Mouse (Mus musculus): ENCODE measurements around the gene Birc5. TPM values are rescaled to one million over a fixed set of nuclear protein-coding genes. Genes with fewer than 3 reads are reported as not detected.
"Not testable (repeated sequence)": the region's sequence is repeated elsewhere in the genome, so short reads cannot be mapped to it uniquely, and the experiment has no call there.

Gene Birc5
- polyA plus RNA-seq, 1 experiment from 2014 or later: 243 TPM

DNA sequence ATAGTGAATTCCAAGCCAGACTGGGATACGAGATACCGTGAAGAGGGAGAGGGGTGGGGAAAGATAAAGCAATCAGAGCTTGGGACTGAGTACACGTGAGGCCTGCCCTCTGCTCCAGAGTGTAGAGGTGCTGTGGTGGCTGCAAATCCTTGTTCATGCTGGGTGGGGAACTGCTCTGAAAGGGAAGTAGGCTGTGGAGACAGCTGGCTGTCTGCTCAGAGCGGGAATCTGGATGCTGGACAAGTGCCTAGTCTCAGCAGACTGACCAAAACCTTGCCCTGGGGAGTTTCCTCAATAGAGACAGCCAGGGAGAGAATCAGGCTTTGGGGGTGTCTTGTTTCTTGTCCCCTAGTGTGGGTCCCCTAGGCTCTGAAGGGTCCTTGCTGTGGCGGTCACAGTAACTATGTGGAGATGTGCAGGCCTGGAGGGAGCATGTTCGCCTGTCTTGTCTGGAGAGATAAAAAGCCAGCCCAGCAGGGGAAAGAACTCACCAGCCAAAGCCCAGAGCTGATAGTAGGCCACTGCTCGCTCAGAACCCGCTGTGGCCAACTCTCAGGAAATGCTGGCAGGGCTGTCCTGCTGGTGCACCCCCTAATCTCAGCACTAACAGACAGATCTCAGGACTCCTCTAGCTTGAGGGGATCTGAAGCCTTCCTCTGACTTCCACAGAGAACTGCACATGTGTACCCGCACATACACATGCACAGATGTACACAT, 20.0 kb upstream of the Birc5 start:
- H3K9ac ChIP-seq: 0 out of 2 replicates have a peak overlapping the region, but pooled peaks have one; percentile 3
- no peaks in the 10 kb centered on the region for H3K36me3 ChIP-seq (ENCODE audit: poor library complexity, severe bottlenecking)
- peaks cover 62% of the 10 kb centered on the region for H3K4me1 ChIP-seq
- no peak overlapping the region for H3K4me2 ChIP-seq
- H3K9me3 ChIP-seq (replicated peaks): no peaks in the 10 kb centered on the region
- ATAC-seq: no peak
- H3K4me3 ChIP-seq: no peak overlapping the region
- peak overlapping the region; percentile 41 for H3K27ac ChIP-seq
- no peaks in the 10 kb centered on the region for H3K27me3 ChIP-seq
- 57% methylated on average over 9 of the region's 9 CpGs for WGBS

DNA sequence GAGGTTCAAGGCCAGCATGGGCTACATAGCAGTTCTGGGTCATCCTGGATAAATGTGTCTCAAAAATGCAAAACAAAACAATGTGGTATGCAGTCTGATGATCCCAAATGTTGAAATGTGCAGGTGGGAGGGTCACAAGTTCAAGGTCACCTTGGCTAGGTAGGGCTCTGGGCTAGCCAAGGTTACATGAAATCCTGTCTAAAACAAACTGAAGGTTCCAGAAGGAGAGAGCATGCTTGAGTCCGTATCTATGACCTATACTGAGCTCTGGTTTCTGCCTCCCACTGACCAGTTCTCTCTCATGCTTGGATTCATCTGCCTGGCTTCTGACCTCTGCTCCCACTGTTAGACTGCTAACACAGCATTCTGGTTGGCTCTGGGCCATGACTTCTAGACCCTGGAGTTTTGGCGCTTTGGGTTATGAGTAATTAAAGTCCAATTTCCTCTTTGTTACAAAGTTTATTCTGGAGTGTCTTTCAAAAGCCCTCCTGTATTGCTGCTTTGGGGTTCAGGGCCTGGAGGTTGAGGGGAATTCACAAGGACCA, 19.3 kb upstream of the Birc5 start:
- ATAC-seq: no peak
- WGBS: 88% methylated on average over 2 of the region's 2 CpGs
- H3K4me2 ChIP-seq: no peak overlapping the region
- peaks cover 56% of the 10 kb centered on the region for H3K4me1 ChIP-seq
- H3K9ac ChIP-seq: no peak overlapping the region
- H3K9me3 ChIP-seq (replicated peaks): no peaks in the 10 kb centered on the region
- no peak overlapping the region for H3K4me3 ChIP-seq
- no peaks in the 10 kb centered on the region for H3K36me3 ChIP-seq (ENCODE audit: poor library complexity, severe bottlenecking)
- H3K27me3 ChIP-seq: no peaks in the 10 kb centered on the region
- no peak overlapping the region for H3K27ac ChIP-seq

DNA sequence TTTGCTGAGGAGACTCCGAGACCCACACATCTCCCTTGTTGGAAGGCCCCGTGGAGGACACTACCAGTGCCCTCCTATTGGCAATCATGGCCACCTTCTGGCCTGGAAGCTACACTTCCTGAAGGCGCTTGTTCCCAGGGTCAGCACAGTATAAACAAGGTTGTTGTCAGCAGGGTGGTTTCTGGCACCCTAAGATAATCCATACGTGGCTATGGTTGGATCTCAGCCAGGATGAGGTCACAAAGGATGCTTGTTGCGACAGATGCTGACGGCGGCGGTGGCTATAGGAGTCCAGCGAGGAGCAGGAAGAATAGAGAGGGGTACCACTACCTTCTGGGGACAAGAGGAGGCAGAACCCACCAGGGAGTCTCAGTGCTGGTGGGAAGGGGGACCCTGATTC, 18.6 kb upstream of the Birc5 start:
- Histone ChIP-seq H3K4me1 (peaks cover 50% of the 10 kb centered on the region), H3K4me2 (no peak overlapping the region), H3K27ac (no peak overlapping the region), H3K4me3 (no peak overlapping the region), H3K27me3 (no peaks in the 10 kb centered on the region), H3K36me3 (ENCODE audit: poor library complexity, severe bottlenecking) (no peaks in the 10 kb centered on the region), H3K9ac (no peak overlapping the region), H3K9me3 (replicated peaks) (no peaks in the 10 kb centered on the region)
- no peak for ATAC-seq
- 65% methylated on average over 9 of the region's 9 CpGs for WGBS

DNA sequence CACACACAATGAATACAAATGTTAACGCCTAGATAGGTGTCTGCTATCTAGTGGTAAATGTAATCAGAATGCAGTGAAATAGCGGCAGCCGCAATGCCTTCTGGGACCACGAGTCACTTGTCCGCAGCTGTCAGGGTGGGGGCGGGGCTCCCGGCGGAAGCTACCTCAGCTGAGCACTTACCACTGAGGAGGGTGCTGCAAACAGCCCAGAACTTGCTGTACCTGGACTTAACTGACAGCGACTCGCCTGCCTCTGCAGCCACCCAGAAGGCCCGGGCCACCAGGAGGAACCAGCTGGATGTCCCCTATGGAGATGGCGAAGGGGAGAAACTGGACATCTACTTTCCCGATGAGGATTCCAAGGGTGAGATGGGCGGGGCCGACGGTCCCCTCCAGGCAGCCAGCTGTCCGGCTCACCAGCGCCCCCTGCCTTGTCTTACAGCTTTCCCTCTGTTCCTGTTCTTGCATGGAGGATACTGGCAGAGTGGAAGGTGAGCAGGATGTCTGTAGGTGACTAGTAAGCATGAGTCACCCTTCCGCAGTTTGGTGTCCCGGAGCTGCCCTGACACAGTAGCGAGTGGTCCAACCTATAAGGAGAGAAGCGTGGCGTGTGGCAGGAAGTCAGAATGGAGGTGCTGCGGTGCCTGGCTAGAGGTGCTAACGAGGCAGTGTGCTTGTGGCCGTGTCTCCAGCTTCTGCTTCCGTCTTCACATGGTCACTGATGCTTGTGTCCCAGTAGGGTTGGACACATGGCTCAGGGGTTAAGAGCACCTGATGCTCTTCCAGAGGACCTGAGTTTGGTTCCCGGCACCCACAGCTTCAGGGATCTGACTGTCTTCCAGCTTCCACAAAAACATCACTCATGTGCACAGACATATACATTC, 16.7 kb upstream of the Birc5 start:
- H3K36me3 ChIP-seq (ENCODE audit: poor library complexity, severe bottlenecking): no peaks in the 10 kb centered on the region
- peak overlapping the region; percentile 60 for H3K4me2 ChIP-seq
- peak overlapping the region; percentile 34 for H3K4me3 ChIP-seq
- no peaks in the 10 kb centered on the region for H3K27me3 ChIP-seq
- no peaks in the 10 kb centered on the region for H3K9me3 ChIP-seq (replicated peaks)
- peaks cover 37% of the 10 kb centered on the region for H3K4me1 ChIP-seq
- ATAC-seq: peak; percentile 77
- WGBS: 18% methylated on average over 28 of the region's 28 CpGs
- H3K9ac ChIP-seq: peak overlapping the region; percentile 22; the same call in 1 of the 2 replicates
- peak overlapping the region; percentile 2; the same call in 1 of the 2 replicates for H3K27ac ChIP-seq

DNA sequence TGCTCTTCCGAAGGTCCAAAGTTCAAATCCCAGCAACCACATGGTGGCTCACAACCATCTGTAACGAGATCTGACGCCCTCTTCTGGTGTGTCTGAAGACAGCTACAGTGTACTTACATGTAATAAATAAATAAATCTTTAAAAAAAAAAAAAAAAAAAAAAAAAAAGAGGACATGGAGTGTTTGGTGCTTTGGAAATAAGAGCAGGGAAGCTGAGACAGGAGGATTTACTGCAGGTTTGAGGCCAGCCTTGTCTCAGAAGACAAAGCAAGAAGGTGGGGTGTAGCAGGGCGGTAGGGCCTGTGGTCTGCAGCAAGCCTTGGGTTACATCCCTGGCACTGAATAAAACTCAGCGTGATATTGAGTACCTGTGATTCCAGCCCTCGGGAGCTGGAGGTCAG, 15.5 kb upstream of the Birc5 start:
- not testable (repeated sequence) for H3K9ac ChIP-seq; H3K4me3 ChIP-seq; H3K27me3 ChIP-seq; H3K27ac ChIP-seq; H3K9me3 ChIP-seq (replicated peaks); H3K4me2 ChIP-seq; ATAC-seq; H3K36me3 ChIP-seq (ENCODE audit: poor library complexity, severe bottlenecking)
- WGBS: 79% methylated on average over 6 of the region's 6 CpGs
- peaks cover 25% of the 10 kb centered on the region for H3K4me1 ChIP-seq

DNA sequence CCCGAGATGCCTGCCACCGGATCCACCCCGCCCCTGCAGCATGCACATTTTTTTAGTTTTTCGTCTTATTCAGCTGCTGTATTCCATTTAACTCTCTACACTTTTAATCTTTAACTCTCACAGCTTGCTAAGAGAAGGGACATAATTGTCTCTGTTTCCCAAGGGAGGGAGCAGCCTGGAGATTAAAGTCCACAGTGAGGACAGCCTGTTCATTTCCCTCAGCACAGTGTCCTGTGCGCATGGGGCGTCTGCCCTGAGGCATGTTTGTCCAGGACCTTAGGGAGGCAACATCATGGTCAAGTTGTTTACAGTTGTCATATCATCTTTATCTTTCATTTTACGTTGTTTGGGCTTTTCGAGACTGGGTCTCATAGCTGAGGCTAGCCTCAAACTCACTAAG, 15.0 kb upstream of the Birc5 start:
- Histone ChIP-seq H3K4me1 (peaks cover 19% of the 10 kb centered on the region), H3K9ac (no peak overlapping the region), H3K36me3 (ENCODE audit: poor library complexity, severe bottlenecking) (no peaks in the 10 kb centered on the region), H3K4me2 (no peak overlapping the region), H3K27ac (no peak overlapping the region), H3K4me3 (no peak overlapping the region), H3K27me3 (no peaks in the 10 kb centered on the region), H3K9me3 (replicated peaks) (no peaks in the 10 kb centered on the region)
- 94% methylated on average over 8 of the region's 8 CpGs for WGBS
- no peak for ATAC-seq

DNA sequence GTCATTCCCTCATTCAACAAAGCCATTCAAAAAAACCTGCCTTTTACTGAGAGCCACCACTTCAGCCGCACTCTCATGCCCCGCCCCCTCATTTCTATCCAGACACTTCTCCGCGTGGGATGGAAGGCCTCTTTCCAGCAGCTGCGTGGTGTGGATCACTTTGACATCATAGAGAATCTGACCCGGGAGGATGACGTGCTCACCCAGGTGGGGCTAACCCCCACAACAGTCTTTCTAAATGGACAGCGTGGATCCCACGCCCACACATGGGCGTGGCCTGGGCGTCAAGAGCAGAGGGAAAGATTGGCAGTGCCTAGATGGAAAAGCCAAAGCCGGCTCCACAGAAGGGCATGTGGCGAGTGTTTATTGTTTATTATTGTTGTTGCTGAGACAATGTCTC, 12.7 kb upstream of the Birc5 start:
- peaks cover 16% of the 10 kb centered on the region for H3K4me1 ChIP-seq
- H3K9me3 ChIP-seq (replicated peaks): no peaks in the 10 kb centered on the region
- no peak overlapping the region for H3K27ac ChIP-seq
- no peaks in the 10 kb centered on the region for H3K36me3 ChIP-seq (ENCODE audit: poor library complexity, severe bottlenecking)
- ATAC-seq: peak; percentile 44; the same call in 1 of the 2 replicates
- H3K4me2 ChIP-seq: peak overlapping the region; percentile 48
- 30% methylated on average over 13 of the region's 13 CpGs for WGBS
- no peak overlapping the region for H3K9ac ChIP-seq
- H3K27me3 ChIP-seq: no peaks in the 10 kb centered on the region
- H3K4me3 ChIP-seq: peak overlapping the region; percentile 16; the same call in 1 of the 2 replicates

DNA sequence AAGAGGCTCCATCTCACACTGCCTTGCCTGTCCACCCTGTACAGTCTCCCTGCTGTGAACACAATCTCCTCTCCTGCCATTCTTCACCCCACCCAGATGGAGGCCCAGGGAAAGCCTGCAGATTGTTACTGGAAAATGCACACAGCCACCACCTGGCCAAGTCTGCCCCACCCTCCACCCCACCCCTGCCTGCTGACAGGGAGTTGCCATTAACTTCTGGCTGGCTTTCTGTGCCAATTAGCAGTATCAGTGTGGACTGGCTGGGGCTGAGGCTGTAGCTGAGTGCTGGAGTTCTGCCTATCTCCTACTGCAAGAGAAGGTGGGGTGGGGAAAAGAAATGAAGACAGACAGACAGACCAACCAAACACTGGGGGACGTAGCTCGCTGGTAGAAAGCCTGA, 10.5 kb upstream of the Birc5 start:
- Histone ChIP-seq H3K4me3 (no peak overlapping the region), H3K27me3 (no peaks in the 10 kb centered on the region), H3K4me1 (0 out of 2 replicates have a peak, but pooled peaks cover 5% of the 10 kb centered on the region), H3K36me3 (ENCODE audit: poor library complexity, severe bottlenecking) (no peaks in the 10 kb centered on the region), H3K9me3 (replicated peaks) (no peaks in the 10 kb centered on the region), H3K9ac (no peak overlapping the region), H3K4me2 (no peak overlapping the region), H3K27ac (no peak overlapping the region)
- ATAC-seq: no peak
- WGBS: 80% methylated on average over 2 of the region's 2 CpGs

DNA sequence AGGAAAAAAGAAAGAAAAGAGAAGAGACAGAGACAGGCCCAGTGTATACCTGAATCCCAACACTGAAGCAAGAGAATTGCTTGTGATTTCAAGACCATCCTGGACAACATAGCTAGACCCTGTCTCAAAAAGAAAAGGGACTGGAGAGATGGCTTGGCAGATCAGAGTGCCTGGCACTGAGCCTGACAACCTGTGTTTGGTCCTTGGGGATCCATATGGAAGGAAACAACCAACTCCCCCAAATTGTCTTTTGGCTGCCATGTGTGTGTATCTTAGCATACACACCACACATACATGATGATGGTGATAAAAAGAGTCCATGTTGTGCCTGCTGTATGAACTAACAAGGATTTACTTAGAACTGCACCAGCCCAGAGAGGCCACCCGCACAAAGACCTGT, 10.0 kb upstream of the Birc5 start:
- Histone ChIP-seq H3K36me3 (ENCODE audit: poor library complexity, severe bottlenecking) (no peaks in the 10 kb centered on the region), H3K4me2 (no peak overlapping the region), H3K4me1 (0 out of 2 replicates have a peak, but pooled peaks cover 5% of the 10 kb centered on the region), H3K27me3 (no peaks in the 10 kb centered on the region), H3K27ac (0 out of 2 replicates have a peak overlapping the region, but pooled peaks have one; percentile 17), H3K4me3 (no peak overlapping the region), H3K9ac (no peak overlapping the region), H3K9me3 (replicated peaks) (no peaks in the 10 kb centered on the region)
- 75% methylated on average over 1 of the region's 1 CpGs for WGBS
- no peak for ATAC-seq

DNA sequence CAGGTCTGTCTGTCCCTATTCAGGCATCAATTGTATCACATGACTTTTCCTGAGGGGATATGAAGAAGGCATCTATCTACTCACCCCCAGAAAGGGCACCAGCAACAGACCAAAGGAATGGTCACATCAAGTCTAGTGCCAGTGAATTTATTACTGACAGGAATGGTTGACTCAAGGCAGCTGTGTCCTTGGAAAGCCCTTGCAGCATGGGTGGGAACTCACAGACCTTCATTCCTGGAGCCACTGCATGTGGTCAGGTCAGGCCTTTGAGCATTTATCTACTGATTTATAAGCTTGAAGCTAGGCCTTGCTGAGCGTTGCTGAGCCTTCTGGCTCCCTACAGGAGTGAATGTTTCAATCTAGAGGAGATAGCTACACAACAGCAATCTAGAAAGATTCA, 8.1 kb upstream of the Birc5 start:
- WGBS: 59% methylated on average over 1 of the region's 1 CpGs
- Histone ChIP-seq H3K4me2 (no peak overlapping the region), H3K36me3 (ENCODE audit: poor library complexity, severe bottlenecking) (no peaks in the 10 kb centered on the region), H3K4me1 (0 out of 2 replicates have a peak, but pooled peaks cover 5% of the 10 kb centered on the region), H3K27ac (no peak overlapping the region), H3K9ac (no peak overlapping the region), H3K9me3 (replicated peaks) (no peaks in the 10 kb centered on the region), H3K27me3 (no peaks in the 10 kb centered on the region), H3K4me3 (no peak overlapping the region)
- no peak for ATAC-seq

DNA sequence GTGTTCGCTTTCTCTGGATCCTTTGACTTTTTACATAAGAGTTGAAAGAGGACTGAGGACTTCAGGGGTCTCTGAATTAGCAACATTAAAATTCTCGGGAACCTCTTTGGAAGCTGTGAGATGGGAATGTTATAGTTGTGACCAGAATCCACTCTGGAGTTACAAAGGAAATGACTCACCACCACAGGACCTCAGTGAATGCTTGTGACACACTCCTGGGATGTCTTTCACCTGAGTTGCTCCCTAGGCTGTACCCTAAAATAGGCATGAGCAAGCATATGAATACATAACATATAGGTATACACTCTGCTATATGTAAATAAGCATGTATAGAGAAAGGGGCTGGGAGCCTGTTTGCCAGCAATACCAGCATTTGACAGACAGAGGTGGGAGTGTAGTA, 5.6 kb upstream of the Birc5 start:
- no peak overlapping the region for H3K9ac ChIP-seq
- H3K4me2 ChIP-seq: no peak overlapping the region
- H3K9me3 ChIP-seq (replicated peaks): no peaks in the 10 kb centered on the region
- no peak overlapping the region for H3K4me3 ChIP-seq
- H3K36me3 ChIP-seq (ENCODE audit: poor library complexity, severe bottlenecking): no peaks in the 10 kb centered on the region
- 86% methylated on average over 2 of the region's 2 CpGs for whole genome bisulfite sequencing
- no peaks in the 10 kb centered on the region for H3K27me3 ChIP-seq
- ATAC-seq: no peak
- H3K4me1 ChIP-seq: peaks cover 8% of the 10 kb centered on the region
- H3K27ac ChIP-seq: no peak overlapping the region

DNA sequence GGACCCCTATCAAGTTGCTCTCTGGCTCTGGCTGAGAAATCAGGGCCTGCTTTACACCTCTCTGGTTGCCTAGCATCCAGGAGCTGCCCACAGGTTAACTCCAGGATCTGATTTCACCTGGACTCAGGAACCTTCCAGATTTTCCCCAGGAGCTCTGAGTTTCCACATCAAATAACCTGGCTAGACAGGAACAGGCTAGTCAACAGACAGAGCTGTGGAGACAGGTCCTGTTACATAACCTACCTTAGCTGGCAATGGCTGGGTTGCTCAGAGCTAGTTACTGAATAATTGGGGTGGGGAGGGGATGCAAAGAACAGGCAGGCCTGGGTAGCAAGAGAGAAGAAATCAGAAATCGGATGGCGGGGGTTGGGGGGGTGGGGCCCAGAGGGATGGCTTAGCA, 4.1 kb upstream of the Birc5 start:
- 72% methylated on average over 2 of the region's 2 CpGs for WGBS
- ATAC-seq: no peak
- no peaks in the 10 kb centered on the region for H3K27me3 ChIP-seq

More for the DNA sequence above, 4.1 kb upstream of the Birc5 start:
- Histone ChIP-seq H3K27ac (no peak overlapping the region), H3K4me2 (no peak overlapping the region), H3K9me3 (replicated peaks) (no peaks in the 10 kb centered on the region), H3K4me3 (no peak overlapping the region), H3K4me1 (peaks cover 19% of the 10 kb centered on the region), H3K36me3 (ENCODE audit: poor library complexity, severe bottlenecking) (no peaks in the 10 kb centered on the region), H3K9ac (no peak overlapping the region; the same call in 1 of the 2 replicates)

Data from forebrain, embryonic 13.5 days (tissue).